Mouse (Mus musculus): ENCODE measurements at regions not wholly inside any gene's neighbourhood (a gene's known extent, or its start where the extent isn't known, plus 50 kb on each side); places are given as distances from the start of the nearest gene placed in this dataset.

- DNase-seq (ENCODE audit: low read depth, low spot score): no peak
Observed at GRCm38 (mm10) chr3:27815201-27815695, 80.9 kb downstream of the Tmem212 start.

- no peak for DNase-seq (ENCODE audit: low read depth, low spot score)
Observed at GRCm38 (mm10) chr3:27804271-27804670, 91.9 kb downstream of the Tmem212 start.

GRCm38 (mm10) chr3:27791633-27791951, 80.5 kb upstream of the Fndc3b start:
- no peak for DNase-seq (ENCODE audit: low read depth, low spot score)

GRCm38 (mm10) chr3:27790932-27791632, 80.0 kb upstream of the Fndc3b start:
- no peak for DNase-seq (ENCODE audit: low read depth, low spot score)

DNA sequence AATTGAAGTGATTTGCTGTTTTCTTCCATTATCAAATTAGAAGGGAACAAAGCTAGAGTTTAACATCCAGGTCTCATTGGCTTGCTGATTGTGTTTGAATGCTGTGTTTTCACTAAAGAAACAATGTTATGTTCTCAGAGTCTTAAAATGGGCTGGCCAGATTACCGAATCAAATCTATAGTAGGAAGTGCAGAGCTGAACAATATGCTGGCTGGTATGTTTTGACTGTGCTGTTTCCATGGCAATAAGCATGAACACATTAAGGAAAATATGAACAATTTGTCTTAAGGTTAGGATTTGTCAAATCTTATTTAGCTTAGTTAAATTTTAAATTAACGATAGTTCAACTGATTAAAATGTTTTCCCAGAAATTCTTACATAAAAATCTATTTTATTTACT, 72.8 kb upstream of the Fndc3b start:
- DNase-seq (ENCODE audit: low read depth, low spot score): no peak

DNA sequence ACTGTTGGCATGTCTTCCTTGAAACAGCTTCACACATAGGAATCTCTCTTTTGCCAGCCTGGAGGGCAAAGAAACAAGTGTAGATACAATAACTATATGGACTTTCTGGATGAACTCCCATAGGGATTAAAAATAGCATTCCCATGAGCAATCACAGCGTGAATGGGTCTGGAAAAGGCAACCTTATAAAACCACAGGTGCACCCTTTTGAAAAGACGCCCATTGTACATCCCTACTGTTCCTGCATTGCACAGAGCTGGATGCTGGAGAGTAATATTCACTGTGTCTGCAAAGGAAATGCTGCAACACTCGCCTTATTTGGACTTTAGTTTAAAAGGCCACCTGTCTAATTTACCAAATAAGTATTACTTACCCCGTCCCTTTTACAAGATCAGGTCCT, 72.4 kb upstream of the Fndc3b start:
- DNase-seq (ENCODE audit: low read depth, low spot score): no peak

DNA sequence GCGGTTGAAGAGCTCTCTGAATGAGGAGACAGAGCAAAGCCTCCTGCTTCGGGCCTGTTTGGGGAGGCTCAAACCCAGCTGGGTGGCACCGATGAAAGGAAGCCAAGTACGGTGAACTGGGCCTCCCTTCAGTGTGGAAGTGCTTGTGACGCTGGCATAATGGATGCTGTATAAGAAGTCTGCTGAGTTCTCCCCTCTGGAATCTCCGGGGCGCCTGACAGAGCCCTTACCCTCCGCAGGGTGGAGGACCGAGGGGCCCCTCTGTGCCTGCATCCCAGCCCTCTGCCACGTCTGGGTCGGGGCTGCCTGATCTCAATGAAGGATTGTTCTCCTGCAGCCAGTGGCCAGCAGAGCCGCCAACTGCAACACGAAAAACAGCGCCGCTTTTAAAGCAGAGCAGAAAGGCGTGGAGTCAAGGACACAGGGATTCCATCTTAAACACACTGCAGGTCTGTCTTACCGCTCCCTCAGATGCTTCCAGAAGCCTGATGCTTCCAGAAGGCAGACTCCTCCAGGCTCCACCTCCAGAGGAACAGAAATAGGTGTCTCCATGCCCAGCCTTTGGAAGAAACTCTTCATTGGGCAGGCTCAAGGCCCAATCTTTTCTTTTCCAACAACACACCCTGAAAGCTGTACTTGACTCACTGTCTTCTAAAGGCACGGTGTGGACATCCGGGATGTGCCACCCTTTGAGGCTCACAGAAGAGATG, 71.1 kb upstream of the Fndc3b start:
- DNase-seq (ENCODE audit: low read depth, low spot score): peak; percentile 34

DNA sequence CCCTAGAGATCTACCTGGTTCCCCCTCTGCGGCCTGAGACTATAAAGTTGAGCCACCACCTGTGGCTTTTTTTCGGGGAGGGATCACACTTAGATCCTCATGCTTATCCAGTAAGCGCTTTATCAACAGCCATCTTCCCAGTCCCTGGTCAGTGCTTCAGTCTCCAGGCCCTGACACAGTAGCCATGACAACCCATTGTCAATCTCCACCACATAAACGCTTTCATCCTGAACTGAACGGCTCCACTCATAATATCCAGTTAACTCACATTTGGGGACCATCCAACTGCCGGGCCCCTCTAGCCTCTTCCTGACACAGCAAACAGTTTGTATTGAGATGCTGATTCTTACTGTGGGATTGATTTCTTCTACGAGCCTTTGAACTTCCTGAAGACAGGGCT, 68.8 kb upstream of the Fndc3b start:
- DNase-seq (ENCODE audit: low read depth, low spot score): no peak

- DNase-seq (ENCODE audit: low read depth, low spot score): no peak
Observed at GRCm38 (mm10) chr3:27777751-27778150, 66.6 kb upstream of the Fndc3b start.

- no peak for DNase-seq (ENCODE audit: low read depth, low spot score)
Observed at GRCm38 (mm10) chr3:27773176-27773575, 62.1 kb upstream of the Fndc3b start.

DNA sequence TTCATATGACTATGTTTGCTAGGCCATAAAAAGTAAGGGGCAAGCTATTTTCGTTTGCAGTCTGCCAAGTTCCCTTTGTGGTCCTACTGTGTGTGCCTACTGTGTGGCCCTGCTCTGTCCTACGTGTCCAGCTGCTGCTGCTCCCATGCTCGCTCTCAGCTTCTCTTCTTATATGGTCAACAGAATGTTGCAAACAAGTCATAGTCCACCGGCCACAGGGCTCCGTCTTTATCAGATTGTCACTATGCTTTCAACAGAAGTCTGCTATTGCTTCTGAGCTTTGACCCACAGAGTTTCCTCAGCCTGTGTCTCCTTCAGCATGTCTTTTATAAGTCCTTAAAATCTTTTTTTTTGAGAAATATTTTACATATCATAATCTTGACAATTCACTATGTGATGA, 58.3 kb upstream of the Fndc3b start:
- DNase-seq (ENCODE audit: low read depth, low spot score): no peak

GRCm38 (mm10) chr3:27767188-27767587, 56.1 kb upstream of the Fndc3b start:
- DNase-seq (ENCODE audit: low read depth, low spot score): no peak

DNA sequence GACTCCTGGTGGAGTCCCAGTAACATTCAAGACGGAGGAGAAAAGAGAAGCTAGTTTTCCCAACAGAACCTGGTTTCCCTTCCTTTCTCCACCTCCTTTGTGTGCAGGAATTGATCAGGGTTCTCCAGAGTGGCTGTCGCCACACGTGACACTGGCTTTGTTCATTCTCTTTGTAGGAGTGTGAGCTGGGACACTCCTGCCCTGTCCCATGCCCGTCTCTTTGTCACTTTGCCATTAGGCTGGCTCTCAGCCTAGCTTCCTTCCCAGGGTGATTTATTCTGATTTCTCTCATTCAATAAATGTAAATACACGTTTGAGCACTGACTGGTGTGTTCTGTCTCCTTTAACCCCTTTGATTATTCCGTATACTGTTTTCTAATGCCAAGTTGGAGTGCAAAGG, 55.3 kb upstream of the Fndc3b start:
- DNase-seq (ENCODE audit: low read depth, low spot score): no peak

GRCm38 (mm10) chr3:27765929-27766328, 54.8 kb upstream of the Fndc3b start:
- no peak for DNase-seq (ENCODE audit: low read depth, low spot score)

DNA sequence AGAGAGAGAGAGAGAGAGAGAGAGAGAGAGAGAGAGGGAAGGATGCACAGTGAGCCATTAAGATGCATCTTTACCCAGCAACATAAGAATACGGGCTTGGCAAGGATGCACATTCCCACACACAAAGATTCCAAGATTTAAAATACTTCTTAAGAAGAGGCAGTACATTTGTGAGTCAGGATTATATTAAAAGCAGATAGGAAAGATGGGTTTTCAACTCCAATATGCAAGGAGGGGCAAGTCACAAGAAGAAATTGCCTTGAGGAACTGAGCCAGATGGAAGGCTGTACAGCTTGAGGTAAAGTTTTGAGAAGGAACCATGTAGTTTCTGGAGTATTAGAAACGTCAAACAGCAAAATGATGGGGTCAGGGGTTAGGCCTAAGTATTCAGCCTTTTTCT, 53.4 kb upstream of the Fndc3b start:
- no peak for DNase-seq (ENCODE audit: low read depth, low spot score)

DNA sequence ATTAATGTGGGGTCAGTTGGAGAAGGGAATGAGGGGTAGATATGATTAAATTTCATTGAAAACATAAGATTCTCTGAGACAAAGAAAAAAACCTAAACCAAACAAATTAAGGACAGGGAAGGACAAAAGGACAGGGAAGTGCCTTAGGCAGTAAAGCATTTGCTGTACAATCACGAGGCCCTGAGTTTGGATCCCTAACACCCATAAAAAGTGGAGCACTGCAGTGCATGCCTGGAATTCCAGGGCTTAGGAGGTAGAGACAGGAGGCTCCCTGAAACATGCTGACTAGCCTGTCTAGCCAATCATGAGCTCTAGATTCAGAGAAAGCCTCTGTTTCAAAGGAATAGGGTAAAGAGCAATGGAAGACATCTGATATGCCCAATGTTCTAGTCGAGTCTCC, 49.9 kb upstream of the Fndc3b start:
- DNase-seq (ENCODE audit: low read depth, low spot score): peak; percentile 60
